Mouse (Mus musculus) midbrain, embryonic 14.5 days (tissue): Measurements from ENCODE around the gene Tnc. TPM values are rescaled to one million over a fixed set of nuclear protein-coding genes. Genes with fewer than 3 reads are reported as not detected.

Experiments
- ATAC-seq: fragments of 200-750 bp; cut with Nextera tagmentation; 2 replicates; pipeline ENCODE4 v1.8.0; 2017; ENCODE audit warnings: moderate number of reproducible peaks, moderate library complexity; ENCODE audit not compliant: low FRiP score, low TSS enrichment
- DNase-seq: peaks from one replicate; pipeline ENCODE4 v3.0.0-alpha.2; 2015
- H3K27ac ChIP-seq: fragments of 300-500 bp; sonication (generic); replicated peaks from 2 replicates; pipeline ENCODE4 v1.5.1; 2014; ENCODE audit warnings: mild to moderate bottlenecking, low read depth, low read length, moderate library complexity
- H3K27me3 ChIP-seq: fragments of 300-500 bp; sonication (generic); 2 replicates; pipeline ENCODE4 v1.6.1; 2014; ENCODE audit warnings: low read length, control low read depth, mixed read lengths; ENCODE audit not compliant: control insufficient read depth, insufficient read depth
- H3K36me3 ChIP-seq: fragments of 300-500 bp; sonication (generic); 2 replicates; pipeline ENCODE4 v1.6.1; 2014; ENCODE audit warnings: low read length, control low read depth; ENCODE audit not compliant: control insufficient read depth, insufficient read depth
- H3K4me1 ChIP-seq: fragments of 300-500 bp; sonication (generic); 2 replicates; pipeline ENCODE4 v1.6.1; 2014; ENCODE audit warnings: mild to moderate bottlenecking, antibody characterized with exemption, low read length, control low read depth; ENCODE audit not compliant: control insufficient read depth, insufficient read depth
- H3K4me2 ChIP-seq: fragments of 300-500 bp; sonication (generic); 2 replicates; pipeline ENCODE4 v1.6.1; 2014; ENCODE audit warnings: mild to moderate bottlenecking, low read length, moderate library complexity
- H3K4me3 ChIP-seq: fragments of 300-500 bp; sonication (generic); replicated peaks from 2 replicates; pipeline ENCODE4 v1.5.1; 2014; ENCODE audit warnings: low read depth, low read length
- H3K9ac ChIP-seq: fragments of 300-500 bp; sonication (generic); replicated peaks from 2 replicates; pipeline ENCODE4 v1.6.1; 2014; ENCODE audit warnings: mild to moderate bottlenecking, low read length, moderate library complexity
- H3K9me3 ChIP-seq: fragments of 300-500 bp; sonication (generic); 2 replicates; pipeline ENCODE4 v1.6.1; 2016; ENCODE audit warnings: low read length, control low read depth, mixed read lengths; ENCODE audit not compliant: control insufficient read depth
- WGBS: fragments of 180-500 bp; shearing (Covaris S2); extraction: QIAGEN DNeasy Blood & Tissue Kit; methylation state at CpG from one replicate; pipeline ENCODE4 v1.1.7; 2014; 5-methylcytosine and 5-hydroxymethylcytosine counted together
- polyA plus RNA-seq: library from polyadenylated mRNA; unstranded; fragments of >200 nt; fragmentation: Nextera tagmentation; extraction: Ambion mirVana; gene quantifications from 2 replicates; pipeline ENCODE4 v1.2.1, GENCODE M21; 2014

Gene Tnc
- polyA plus RNA-seq, 1 experiment from 2014 or later = 63.8 TPM

DNA sequence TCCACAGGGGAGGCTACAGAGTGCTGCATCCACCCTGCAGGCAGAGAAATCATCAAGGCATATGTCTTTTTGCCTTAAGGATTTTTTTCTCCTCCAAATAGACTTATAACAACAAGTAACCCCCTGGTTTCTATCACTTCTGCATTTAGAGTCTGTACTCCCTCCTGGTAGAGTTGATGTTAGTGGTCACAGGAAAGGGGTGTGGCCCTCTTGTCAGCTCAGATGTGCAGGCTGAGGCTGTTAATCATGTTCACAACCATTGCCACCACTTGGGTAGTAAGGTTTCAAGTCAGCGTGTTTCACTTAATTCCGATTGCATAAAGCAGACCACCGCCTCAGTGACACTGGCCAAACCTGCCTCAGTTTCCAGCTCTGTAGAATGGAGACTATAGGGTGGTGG, 103.9 kb downstream of the Tnc start:
- DNase-seq (no peak), ATAC-seq (no peak)
- Histone ChIP-seq H3K4me2 (no peak overlapping the region), H3K9me3 (no peaks in the 10 kb centered on the region), H3K9ac (no peak overlapping the region), H3K4me1 (no peaks in the 10 kb centered on the region), H3K36me3 (no peaks in the 10 kb centered on the region), H3K27me3 (no peaks in the 10 kb centered on the region), H3K4me3 (no peak overlapping the region), H3K27ac (no peak overlapping the region)
- WGBS = 98% methylated on average over 3 of the region's 3 CpGs

- Histone ChIP-seq H3K4me2 (no peak overlapping the region), H3K36me3 (no peaks in the 10 kb centered on the region), H3K27me3 (no peaks in the 10 kb centered on the region), H3K27ac (no peak overlapping the region), H3K4me3 (no peak overlapping the region), H3K9me3 (no peaks in the 10 kb centered on the region), H3K9ac (no peak overlapping the region), H3K4me1 (no peaks in the 10 kb centered on the region)
- WGBS = 99% methylated on average over 2 of the region's 2 CpGs
- no peak for ATAC-seq
- DNase-seq = no peak
Observed at GRCm38 (mm10) chr4:63941420-63941819, 105.4 kb downstream of the Tnc start.

GRCm38 (mm10) chr4:63939428-63939827, 107.4 kb downstream of the Tnc start:
- ATAC-seq = no peak
- no peaks in the 10 kb centered on the region for H3K36me3 ChIP-seq
- no peak for DNase-seq
- H3K9ac ChIP-seq = no peak overlapping the region
- H3K9me3 ChIP-seq = no peaks in the 10 kb centered on the region
- no peak overlapping the region for H3K27ac ChIP-seq
- no peak overlapping the region for H3K4me3 ChIP-seq
- no peak overlapping the region for H3K4me2 ChIP-seq
- 79% methylated on average over 3 of the region's 3 CpGs for WGBS
- H3K4me1 ChIP-seq = no peaks in the 10 kb centered on the region
- H3K27me3 ChIP-seq = no peaks in the 10 kb centered on the region

DNA sequence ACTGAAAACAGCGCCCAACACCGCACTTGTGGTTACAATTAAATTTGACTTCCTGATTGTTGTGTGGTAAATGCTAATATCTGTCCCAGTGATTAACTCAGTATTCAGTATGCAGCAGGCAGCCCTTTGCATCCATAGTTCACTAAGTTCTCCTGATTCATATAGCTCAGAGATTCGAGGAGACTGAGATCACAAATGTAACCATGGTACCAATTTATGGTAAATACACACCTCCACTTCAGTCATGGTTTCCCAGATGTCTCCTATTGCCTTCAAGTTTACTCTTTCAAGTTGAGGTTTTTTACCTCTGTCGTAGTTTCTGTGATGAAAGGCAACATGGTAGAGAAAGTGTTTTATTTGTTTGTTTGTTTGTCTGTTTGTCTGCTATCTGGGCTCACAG, 110.9 kb downstream of the Tnc start:
- no peak for DNase-seq
- ATAC-seq = no peak
- Histone ChIP-seq H3K4me1 (no peaks in the 10 kb centered on the region), H3K27me3 (no peaks in the 10 kb centered on the region), H3K4me2 (no peak overlapping the region), H3K9ac (no peak overlapping the region), H3K9me3 (peaks cover 5% of the 10 kb centered on the region; the same call in 1 of the 2 replicates), H3K4me3 (no peak overlapping the region), H3K36me3 (no peaks in the 10 kb centered on the region), H3K27ac (no peak overlapping the region)
- WGBS = 86% methylated on average over 4 of the region's 4 CpGs

- no peak overlapping the region for H3K4me3 ChIP-seq
- WGBS = 89% methylated on average over 9 of the region's 9 CpGs
- H3K4me2 ChIP-seq = no peak overlapping the region
- DNase-seq (no peak), ATAC-seq (no peak)
- H3K9me3 ChIP-seq = peaks cover 5% of the 10 kb centered on the region; the same call in 1 of the 2 replicates
- no peak overlapping the region for H3K27ac ChIP-seq
- H3K36me3 ChIP-seq = no peaks in the 10 kb centered on the region
- H3K27me3 ChIP-seq = no peaks in the 10 kb centered on the region
- H3K9ac ChIP-seq = no peak overlapping the region
- H3K4me1 ChIP-seq = no peaks in the 10 kb centered on the region
Observed at GRCm38 (mm10) chr4:63935314-63935713, 111.5 kb downstream of the Tnc start.

- H3K36me3 ChIP-seq = no peaks in the 10 kb centered on the region
- H3K9ac ChIP-seq = no peak overlapping the region
- DNase-seq = no peak
- peaks cover 5% of the 10 kb centered on the region; the same call in 1 of the 2 replicates for H3K9me3 ChIP-seq
- no peaks in the 10 kb centered on the region for H3K4me1 ChIP-seq
- ATAC-seq = no peak
- H3K27ac ChIP-seq = no peak overlapping the region
- H3K4me2 ChIP-seq = no peak overlapping the region
- H3K27me3 ChIP-seq = no peaks in the 10 kb centered on the region
- WGBS = 93% methylated on average over 2 of the region's 2 CpGs
- H3K4me3 ChIP-seq = no peak overlapping the region
Observed at GRCm38 (mm10) chr4:63930863-63931262, 116.0 kb downstream of the Tnc start.

GRCm38 (mm10) chr4:63929490-63929889, 117.3 kb downstream of the Tnc start:
- H3K4me3 ChIP-seq = no peak overlapping the region

GRCm38 (mm10) chr4:63928192-63928591, 118.6 kb downstream of the Tnc start:
- no peaks in the 10 kb centered on the region for H3K27me3 ChIP-seq
- H3K36me3 ChIP-seq = no peaks in the 10 kb centered on the region
- H3K27ac ChIP-seq = no peak overlapping the region
- ATAC-seq (no peak), DNase-seq (no peak)
- H3K9me3 ChIP-seq = peaks cover 5% of the 10 kb centered on the region; the same call in 1 of the 2 replicates
- no peak overlapping the region for H3K4me2 ChIP-seq
- no peak overlapping the region for H3K4me3 ChIP-seq
- no peaks in the 10 kb centered on the region for H3K4me1 ChIP-seq
- 88% methylated on average over 1 of the region's 1 CpGs for WGBS
- no peak overlapping the region for H3K9ac ChIP-seq

More at GRCm38 (mm10) chr4:63929490-63929889, 117.3 kb downstream of the Tnc start:
- DNase-seq (no peak), ATAC-seq (no peak)
- H3K27me3 ChIP-seq = no peaks in the 10 kb centered on the region
- no peaks in the 10 kb centered on the region for H3K4me1 ChIP-seq
- no peak overlapping the region for H3K4me2 ChIP-seq
- 83% methylated on average over 2 of the region's 2 CpGs for WGBS
- H3K27ac ChIP-seq = no peak overlapping the region
- peaks cover 5% of the 10 kb centered on the region; the same call in 1 of the 2 replicates for H3K9me3 ChIP-seq
- no peaks in the 10 kb centered on the region for H3K36me3 ChIP-seq
- H3K9ac ChIP-seq = no peak overlapping the region

DNA sequence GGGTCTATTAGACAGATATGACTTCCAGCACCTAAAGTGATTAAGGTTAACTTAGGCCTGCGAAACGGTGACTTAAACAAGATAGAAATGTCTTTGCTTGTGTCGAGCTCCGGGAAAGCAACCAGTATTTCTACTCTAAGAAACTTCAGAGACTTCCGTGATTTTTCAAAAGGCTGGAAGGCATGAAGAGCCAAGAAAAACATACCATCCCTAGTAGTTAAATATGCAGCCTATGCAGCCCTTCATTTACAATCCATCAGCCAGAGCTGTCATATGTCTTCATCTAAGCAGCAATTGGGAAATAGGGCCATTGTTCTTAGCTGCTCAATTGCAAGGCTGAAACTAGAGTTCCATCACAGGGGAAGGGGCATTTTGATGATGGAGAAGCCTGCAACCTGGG, 129.6 kb downstream of the Tnc start:
- Histone ChIP-seq H3K4me1 (0 out of 2 replicates have a peak, but pooled peaks cover 2% of the 10 kb centered on the region), H3K4me2 (no peak overlapping the region), H3K36me3 (no peaks in the 10 kb centered on the region), H3K27me3 (no peaks in the 10 kb centered on the region), H3K9me3 (no peaks in the 10 kb centered on the region), H3K27ac (no peak overlapping the region), H3K4me3 (no peak overlapping the region), H3K9ac (no peak overlapping the region)
- DNase-seq (no peak), ATAC-seq (no peak)
- 88% methylated on average over 5 of the region's 5 CpGs for WGBS
